Mouse (Mus musculus): ENCODE data around the gene Sertad1. TPM values are rescaled to one million over a fixed set of nuclear protein-coding genes. Genes with fewer than 3 reads are reported as not detected.

The Sertad1 gene
- polyA plus RNA-seq, 1 experiment from 2014 or later: 18.5 TPM

DNA sequence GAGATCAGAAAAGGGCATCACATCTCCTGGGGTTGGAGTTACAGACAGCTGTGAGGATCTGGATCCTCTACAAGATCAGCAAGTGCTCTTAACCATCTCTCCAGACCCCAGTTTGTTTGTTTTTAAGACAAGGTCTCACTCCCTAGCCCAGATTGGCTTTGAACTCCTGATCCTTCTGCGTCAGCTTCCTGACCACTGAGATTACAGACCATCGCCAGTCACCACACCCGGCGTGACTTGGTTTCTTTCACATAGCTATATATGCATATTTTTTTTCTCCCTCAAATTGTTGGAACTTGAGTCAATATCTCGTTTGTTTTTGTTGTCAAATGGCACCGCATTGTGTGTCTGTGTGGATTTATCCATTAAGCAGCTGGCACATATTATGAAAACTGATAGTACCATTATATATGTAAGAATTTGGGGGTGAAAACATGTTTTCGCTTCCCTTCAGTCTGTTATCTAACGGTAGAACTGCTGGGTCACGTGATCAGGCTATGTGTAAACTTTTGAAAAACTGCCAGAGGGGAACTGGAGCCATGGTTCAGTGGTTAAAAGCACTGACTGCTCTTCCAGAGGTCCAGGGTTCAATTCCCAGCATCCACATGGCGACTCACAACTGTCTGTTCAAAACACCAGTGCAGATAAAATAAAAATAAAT is 32.1 kb upstream of the Sertad1 start:
- peaks cover 43% of the 10 kb centered on the region for H3K36me3 ChIP-seq (replicated peaks; ENCODE audit: insufficient read depth, low read length)
- no peaks in the 10 kb centered on the region for H3K9me3 ChIP-seq (ENCODE audit: low read length)
- no peak overlapping the region for H3K4me3 ChIP-seq (ENCODE audit: low read depth, low read length)
- peak; percentile 85 for TF ChIP-seq EP300 (IDR thresholded peaks at IDR 0.05; ENCODE audit: low read depth)
- no peak for TF ChIP-seq CTCF (IDR thresholded peaks at IDR 0.05; ENCODE audit: low read depth)
- ATAC-seq (peak; percentile 64), DNase-seq (peak; percentile 52)
- no peak overlapping the region for H3K9ac ChIP-seq (replicated peaks)
- peaks cover 39% of the 10 kb centered on the region for H3K4me1 ChIP-seq (ENCODE audit: insufficient read depth)
- H3K4me2 ChIP-seq (ENCODE audit: low read depth, low read length): peak overlapping the region; percentile 34; the same call in 1 of the 2 replicates
- peak overlapping the region; percentile 79 for H3K27ac ChIP-seq (ENCODE audit: low read depth)
- H3K27me3 ChIP-seq (ENCODE audit: insufficient read depth, low read length): no peaks in the 10 kb centered on the region
- WGBS (ENCODE audit: insufficient replicate concordance): 41% methylated on average over 10 of the region's 10 CpGs

GRCm38 (mm10) chr7:27455273-27455672 is 31.4 kb upstream of the Sertad1 start:
- WGBS (ENCODE audit: insufficient replicate concordance): 80% methylated on average over 3 of the region's 3 CpGs
- no peaks in the 10 kb centered on the region for H3K9me3 ChIP-seq (ENCODE audit: low read length)
- H3K27me3 ChIP-seq (ENCODE audit: insufficient read depth, low read length): no peaks in the 10 kb centered on the region
- peak overlapping the region; percentile 79 for H3K27ac ChIP-seq (ENCODE audit: low read depth)
- H3K9ac ChIP-seq (replicated peaks): no peak overlapping the region
- ATAC-seq (no peak), DNase-seq (no peak)
- H3K4me2 ChIP-seq (ENCODE audit: low read depth, low read length): peak overlapping the region; percentile 0; the same call in 1 of the 2 replicates
- peaks cover 45% of the 10 kb centered on the region for H3K36me3 ChIP-seq (replicated peaks; ENCODE audit: insufficient read depth, low read length)
- TF ChIP-seq CTCF (IDR thresholded peaks at IDR 0.05; ENCODE audit: low read depth) (no peak), EP300 (IDR thresholded peaks at IDR 0.05; ENCODE audit: low read depth) (no peak)
- peaks cover 37% of the 10 kb centered on the region for H3K4me1 ChIP-seq (ENCODE audit: insufficient read depth)
- H3K4me3 ChIP-seq (ENCODE audit: low read depth, low read length): no peak overlapping the region

DNA sequence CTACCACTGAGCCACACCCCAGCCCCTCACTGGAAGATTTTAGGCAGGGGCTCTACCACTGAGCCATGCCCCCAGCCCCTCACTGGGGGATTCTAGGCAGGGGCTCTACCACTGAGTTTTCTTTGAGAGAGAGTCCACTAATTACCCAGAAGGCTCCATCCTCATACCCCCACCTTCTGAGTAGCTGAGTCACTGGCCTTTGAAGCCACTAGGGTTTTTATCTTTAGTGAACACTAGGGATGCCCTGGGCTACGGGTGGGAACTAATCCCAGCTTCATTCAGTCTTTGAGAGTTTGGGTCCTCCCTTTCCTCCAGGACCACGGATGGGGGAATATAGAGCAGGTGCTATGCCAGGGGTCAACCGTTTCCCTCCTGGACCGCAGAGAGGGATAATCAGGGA is 28.1 kb upstream of the Sertad1 start:
- 76% methylated on average over 4 of the region's 4 CpGs for WGBS (ENCODE audit: insufficient replicate concordance)
- TF ChIP-seq CTCF (IDR thresholded peaks at IDR 0.05; ENCODE audit: low read depth): no peak
- TF ChIP-seq EP300 (IDR thresholded peaks at IDR 0.05; ENCODE audit: low read depth): no peak
- H3K27me3 ChIP-seq (ENCODE audit: insufficient read depth, low read length): no peaks in the 10 kb centered on the region
- ATAC-seq (peak; percentile 44; the same call in 1 of the 2 replicates), DNase-seq (no peak)
- H3K27ac ChIP-seq (ENCODE audit: low read depth): peak overlapping the region; percentile 46
- no peak overlapping the region for H3K4me2 ChIP-seq (ENCODE audit: low read depth, low read length)
- no peak overlapping the region for H3K4me3 ChIP-seq (ENCODE audit: low read depth, low read length)
- no peak overlapping the region; the same call in 1 of the 2 replicates for H3K9ac ChIP-seq (replicated peaks)
- H3K4me1 ChIP-seq (ENCODE audit: insufficient read depth): peaks cover 19% of the 10 kb centered on the region
- H3K36me3 ChIP-seq (replicated peaks; ENCODE audit: insufficient read depth, low read length): peaks cover 52% of the 10 kb centered on the region
- no peaks in the 10 kb centered on the region for H3K9me3 ChIP-seq (ENCODE audit: low read length)

GRCm38 (mm10) chr7:27459640-27460039 is 27.1 kb upstream of the Sertad1 start:
- 0 out of 2 replicates have a peak, but pooled peaks have one; percentile 11 for ATAC-seq
- H3K36me3 ChIP-seq (replicated peaks; ENCODE audit: insufficient read depth, low read length): peaks cover 61% of the 10 kb centered on the region
- TF ChIP-seq CTCF (IDR thresholded peaks at IDR 0.05; ENCODE audit: low read depth) (no peak), EP300 (IDR thresholded peaks at IDR 0.05; ENCODE audit: low read depth) (peak; percentile 42; the same call in 1 of the 2 replicates)
- no peak overlapping the region for H3K4me2 ChIP-seq (ENCODE audit: low read depth, low read length)
- H3K27me3 ChIP-seq (ENCODE audit: insufficient read depth, low read length): no peaks in the 10 kb centered on the region
- 64% methylated on average over 5 of the region's 5 CpGs for WGBS (ENCODE audit: insufficient replicate concordance)
- H3K9me3 ChIP-seq (ENCODE audit: low read length): no peaks in the 10 kb centered on the region
- no peak overlapping the region for H3K27ac ChIP-seq (ENCODE audit: low read depth)
- no peak overlapping the region for H3K4me3 ChIP-seq (ENCODE audit: low read depth, low read length)
- no peak overlapping the region for H3K9ac ChIP-seq (replicated peaks)
- DNase-seq: no peak
- peaks cover 11% of the 10 kb centered on the region for H3K4me1 ChIP-seq (ENCODE audit: insufficient read depth)

- DNase-seq (no peak), ATAC-seq (no peak)
- Histone ChIP-seq H3K27ac (ENCODE audit: low read depth) (no peak overlapping the region), H3K9ac (replicated peaks) (no peak overlapping the region), H3K9me3 (ENCODE audit: low read length) (no peaks in the 10 kb centered on the region), H3K4me3 (ENCODE audit: low read depth, low read length) (no peak overlapping the region), H3K4me2 (ENCODE audit: low read depth, low read length) (no peak overlapping the region), H3K36me3 (replicated peaks; ENCODE audit: insufficient read depth, low read length) (peaks cover 64% of the 10 kb centered on the region), H3K4me1 (ENCODE audit: insufficient read depth) (peaks cover 5% of the 10 kb centered on the region), H3K27me3 (ENCODE audit: insufficient read depth, low read length) (no peaks in the 10 kb centered on the region)
- WGBS (ENCODE audit: insufficient replicate concordance): 58% methylated on average over 6 of the region's 6 CpGs
- TF ChIP-seq EP300 (IDR thresholded peaks at IDR 0.05; ENCODE audit: low read depth) (no peak), CTCF (IDR thresholded peaks at IDR 0.05; ENCODE audit: low read depth) (no peak)
Measured at GRCm38 (mm10) chr7:27460477-27460876, 26.2 kb upstream of the Sertad1 start.

DNA sequence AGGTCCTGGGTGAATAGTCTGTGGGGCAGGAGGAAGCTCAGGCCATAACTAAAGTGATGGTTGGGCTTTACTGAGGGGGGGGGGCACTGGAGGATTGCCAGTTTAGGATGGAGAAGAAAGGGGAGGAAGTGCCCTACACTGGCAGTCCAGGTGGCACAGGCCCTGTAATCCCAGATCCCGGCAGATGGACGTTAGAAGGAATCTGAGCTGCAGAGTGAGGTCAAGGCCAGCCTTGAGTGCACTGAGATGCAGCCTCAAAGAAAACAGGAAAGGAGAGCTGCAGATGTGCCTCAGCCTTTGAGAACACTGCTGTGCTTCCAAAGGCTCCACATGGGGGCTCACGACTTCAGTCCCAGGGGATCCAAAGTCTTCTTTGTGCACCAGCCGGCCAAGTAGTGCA is 19.1 kb upstream of the Sertad1 start:
- Histone ChIP-seq H3K4me3 (ENCODE audit: low read depth, low read length) (no peak overlapping the region), H3K9ac (replicated peaks) (no peak overlapping the region), H3K27ac (ENCODE audit: low read depth) (no peak overlapping the region), H3K36me3 (replicated peaks; ENCODE audit: insufficient read depth, low read length) (peaks cover 26% of the 10 kb centered on the region), H3K4me1 (ENCODE audit: insufficient read depth) (0 out of 2 replicates have a peak, but pooled peaks cover 7% of the 10 kb centered on the region), H3K27me3 (ENCODE audit: insufficient read depth, low read length) (no peaks in the 10 kb centered on the region), H3K4me2 (ENCODE audit: low read depth, low read length) (no peak overlapping the region), H3K9me3 (ENCODE audit: low read length) (no peaks in the 10 kb centered on the region)
- DNase-seq (no peak), ATAC-seq (peak; percentile 35; the same call in 1 of the 2 replicates)
- WGBS (ENCODE audit: insufficient replicate concordance): 50% methylated on average over 4 of the region's 4 CpGs
- TF ChIP-seq CTCF (IDR thresholded peaks at IDR 0.05; ENCODE audit: low read depth) (no peak), EP300 (IDR thresholded peaks at IDR 0.05; ENCODE audit: low read depth) (no peak)

Data from liver, postnatal 0 days (tissue).